Mouse (Mus musculus) ES-CJ7 (cell line): Measurements from ENCODE around the gene Gpr87.
A peak's percentile ranks its signal among the peaks of the same experiment; 100 is the strongest.
"Not testable (repeated sequence)": the region's sequence is repeated elsewhere in the genome, so short reads cannot be mapped to it uniquely, and the experiment has no call there.

Experiments
- DNase-seq: peaks from one replicate; pipeline ENCODE4 v3.0.0; 2011; ENCODE audit warnings: low read depth, low spot score

The Gpr87 gene

GRCm38 (mm10) chr3:59187336-59187735, 7.6 kb downstream of the Gpr87 start:
- no peak for DNase-seq

- DNase-seq = no peak
Measured at GRCm38 (mm10) chr3:59185662-59186061, 9.2 kb downstream of the Gpr87 start.

GRCm38 (mm10) chr3:59182129-59182528, 12.8 kb downstream of the Gpr87 start:
- DNase-seq = no peak

- peak; percentile 30 for DNase-seq
Measured at GRCm38 (mm10) chr3:59181134-59181533, 13.8 kb downstream of the Gpr87 start.

GRCm38 (mm10) chr3:59176871-59177270, 18.0 kb downstream of the Gpr87 start:
- DNase-seq = no peak

GRCm38 (mm10) chr3:59175234-59175633, 19.7 kb downstream of the Gpr87 start:
- peak; percentile 48 for DNase-seq

GRCm38 (mm10) chr3:59174426-59175154, 20.3 kb downstream of the Gpr87 start:
- DNase-seq = no peak

- no peak for DNase-seq
Measured at GRCm38 (mm10) chr3:59169921-59170627, 24.8 kb downstream of the Gpr87 start.

GRCm38 (mm10) chr3:59169215-59169614, 25.7 kb downstream of the Gpr87 start:
- no peak for DNase-seq

- no peak for DNase-seq
Measured at GRCm38 (mm10) chr3:59168476-59168875, 26.4 kb downstream of the Gpr87 start.

- no peak for DNase-seq
Measured at GRCm38 (mm10) chr3:59167417-59168054, 27.4 kb downstream of the Gpr87 start.

GRCm38 (mm10) chr3:59160465-59160864, 34.4 kb downstream of the Gpr87 start:
- DNase-seq = no peak

GRCm38 (mm10) chr3:59157048-59157447, 37.9 kb downstream of the Gpr87 start:
- DNase-seq = no peak

- DNase-seq = no peak
Measured at GRCm38 (mm10) chr3:59155404-59155803, 39.5 kb downstream of the Gpr87 start.

- DNase-seq = no peak
Measured at GRCm38 (mm10) chr3:59154888-59155287, 40.0 kb downstream of the Gpr87 start.

- no peak for DNase-seq
Measured at GRCm38 (mm10) chr3:59153424-59153823, 41.5 kb downstream of the Gpr87 start, which contains the start of gene P2ry14. Gene P2ry14, minus strand, starts transcription at chr3:59153618.

- DNase-seq = no peak
Measured at GRCm38 (mm10) chr3:59150624-59151023, 44.3 kb downstream of the Gpr87 start.

- DNase-seq = no peak
Measured at GRCm38 (mm10) chr3:59149646-59150045, 45.3 kb downstream of the Gpr87 start.

GRCm38 (mm10) chr3:59145194-59145593, 49.7 kb downstream of the Gpr87 start:
- no peak for DNase-seq

- no peak for DNase-seq
Measured at GRCm38 (mm10) chr3:59141507-59142305, 53.2 kb downstream of the Gpr87 start.

- not testable (repeated sequence) for DNase-seq
Measured at GRCm38 (mm10) chr3:59140941-59141340, 54.0 kb downstream of the Gpr87 start.

- no peak for DNase-seq
Measured at GRCm38 (mm10) chr3:59140115-59140514, 54.8 kb downstream of the Gpr87 start.
